Mouse (Mus musculus) megakaryocyte, embryonic 14.5 days (primary cell): ENCODE measurements around the gene Gprin1.

Experiments
- FLI1 ChIP-seq: IDR thresholded peaks from 2 replicates; pipeline ENCODE4 v1.6.1; 2012; ENCODE audit warnings: low read length, inconsistent platforms, mixed read lengths
- GATA1 ChIP-seq: IDR thresholded peaks from 3 replicates; pipeline ENCODE4 v1.6.1; 2012; ENCODE audit warnings: mixed read lengths, low read length, inconsistent platforms, borderline replicate concordance

DNA sequence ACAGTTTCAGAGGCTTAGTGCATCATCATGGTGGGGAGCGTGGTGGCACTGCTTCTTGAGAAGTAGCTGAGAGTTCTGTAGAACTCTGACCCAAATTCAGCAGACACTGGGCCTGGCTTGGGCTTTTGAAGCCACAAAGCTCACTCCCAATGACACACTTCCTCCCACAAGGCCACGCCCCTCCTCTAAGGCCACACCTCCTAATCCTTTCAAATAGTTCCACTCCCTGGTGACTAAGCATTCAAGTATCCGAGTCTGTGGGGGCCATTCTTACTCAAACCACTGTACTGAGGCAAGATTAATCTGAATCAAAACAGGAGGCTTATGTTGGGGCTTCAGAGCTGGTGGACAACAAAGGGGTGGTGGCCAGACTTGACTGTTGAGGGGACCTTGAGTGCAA lies 38.8 kb downstream of the Gprin1 start:
- no peak for TF ChIP-seq GATA1
- no peak for TF ChIP-seq FLI1
